Mouse (Mus musculus) myocyte (in vitro differentiated cells): ENCODE measurements at regions not wholly inside any gene's neighbourhood (a gene's known extent, or its start where the extent isn't known, plus 50 kb on each side); places are given as distances from the start of the nearest gene placed in this dataset.

Experiments
- H3K27me3 ChIP-seq: one replicate; pipeline ENCODE4 v1.6.1; 2011; ENCODE audit not compliant: control insufficient read depth, insufficient read depth, insufficient read length
- H3K36me3 ChIP-seq: one replicate; pipeline ENCODE4 v1.6.1; 2011; ENCODE audit not compliant: control insufficient read depth, insufficient read depth
- H3K4me2 ChIP-seq: one replicate; pipeline ENCODE4 v1.6.1; 2011; ENCODE audit warnings: low read depth, control low read depth
- H3K4me3 ChIP-seq: one replicate; pipeline ENCODE4 v1.5.1; 2011; ENCODE audit warnings: mild to moderate bottlenecking, control low read depth, moderate library complexity
- H3K79me2 ChIP-seq: one replicate; pipeline ENCODE4 v1.6.1; 2011; ENCODE audit not compliant: control insufficient read depth, insufficient read depth
- H3ac ChIP-seq: one replicate; pipeline ENCODE4 v1.6.1; 2011; ENCODE audit not compliant: control insufficient read depth, insufficient read length
- CEBPB ChIP-seq: IDR thresholded peaks from 2 replicates; pipeline ENCODE4 v1.6.1; 2011; ENCODE audit warnings: mild to moderate bottlenecking, moderate library complexity; ENCODE audit not compliant: poor library complexity, insufficient read depth, severe bottlenecking
- E2F4 ChIP-seq: IDR thresholded peaks from one replicate; pipeline ENCODE4 v1.6.1; 2011; ENCODE audit warnings: mild to moderate bottlenecking, control low read depth, moderate library complexity; ENCODE audit not compliant: insufficient read depth
- MAX ChIP-seq: IDR thresholded peaks from one replicate; pipeline ENCODE4 v1.6.1; 2011; ENCODE audit warnings: low read depth, mild to moderate bottlenecking, control low read depth
- MYOD1 ChIP-seq, 3 experiments: IDR thresholded peaks; one replicate each; pipeline ENCODE4 v1.6.1; 2011; ENCODE audit warnings: control low read depth in 2 of 3, low read depth in 2 of 3, mild to moderate bottlenecking in 2 of 3, moderate library complexity in 1 of 3; ENCODE audit not compliant: insufficient read length in 2 of 3, control insufficient read depth in 1 of 3
- MYOG ChIP-seq, 3 experiments: IDR thresholded peaks; one replicate each; pipeline ENCODE4 v1.6.1; 2011; ENCODE audit warnings: control low read depth in 2 of 3, low read depth in 2 of 3, mild to moderate bottlenecking in 2 of 3; ENCODE audit not compliant: insufficient read length in 2 of 3, control insufficient read depth in 1 of 3, insufficient read depth in 1 of 3
- POLR2A ChIP-seq: IDR thresholded peaks from one replicate; pipeline ENCODE4 v1.6.1; 2011; ENCODE audit warnings: low read depth, mild to moderate bottlenecking, control low read depth, moderate library complexity; ENCODE audit not compliant: insufficient read length
- POLR2AphosphoS2 ChIP-seq: IDR thresholded peaks from one replicate; pipeline ENCODE4 v1.6.1; 2011; ENCODE audit warnings: low read depth, control low read depth; ENCODE audit not compliant: insufficient read length
- REST ChIP-seq: IDR thresholded peaks from one replicate; pipeline ENCODE4 v1.6.1; 2011; ENCODE audit warnings: mild to moderate bottlenecking, control low read depth, moderate library complexity; ENCODE audit not compliant: insufficient read depth, insufficient read length
- SRF ChIP-seq: IDR thresholded peaks from one replicate; pipeline ENCODE4 v1.6.1; 2011; ENCODE audit warnings: low read depth; ENCODE audit not compliant: control insufficient read depth, insufficient read length
- TCF12 ChIP-seq: IDR thresholded peaks from one replicate; pipeline ENCODE4 v1.6.1; 2011; ENCODE audit warnings: mild to moderate bottlenecking, control low read depth; ENCODE audit not compliant: poor library complexity, insufficient read depth, severe bottlenecking
- TCF3 ChIP-seq: IDR thresholded peaks from one replicate; pipeline ENCODE4 v1.6.1; 2011; ENCODE audit warnings: low read depth, control low read depth; ENCODE audit not compliant: insufficient read length
- USF1 ChIP-seq: IDR thresholded peaks from one replicate; pipeline ENCODE4 v1.6.1; 2011; ENCODE audit warnings: low read depth, mild to moderate bottlenecking, control low read depth, moderate library complexity

DNA sequence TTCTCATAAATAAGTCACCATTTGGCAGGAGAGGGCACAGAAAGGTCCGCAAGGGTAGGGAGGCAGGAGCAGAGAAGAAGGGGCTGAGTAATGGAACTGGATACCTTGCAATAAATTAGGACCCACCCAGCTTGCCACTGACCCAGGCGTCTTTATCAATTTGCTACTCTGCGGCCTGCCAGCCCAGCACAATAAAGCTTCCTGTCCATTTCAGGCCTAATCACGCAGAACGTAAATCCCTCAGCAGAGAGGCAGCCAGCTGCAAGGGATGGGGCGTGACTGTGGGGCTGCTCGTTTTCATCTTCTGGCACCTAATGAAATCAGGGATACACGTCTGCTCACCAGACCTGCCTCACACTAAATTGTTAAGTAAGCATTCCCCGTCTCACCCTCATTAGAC is 324.9 kb upstream of the Chd6 start:
- TF ChIP-seq SRF: no peak
- TF ChIP-seq POLR2A: no peak
- Histone ChIP-seq H3K4me3 (no peak overlapping the region), H3K27me3 (no peaks in the 10 kb centered on the region), H3K4me2 (no peak overlapping the region), H3ac (no peak overlapping the region), H3K36me3 (no peaks in the 10 kb centered on the region), H3K79me2 (no peaks in the 10 kb centered on the region)

GRCm38 (mm10) chr2:161429294-161429693 is 320.4 kb upstream of the Chd6 start:
- no peaks in the 10 kb centered on the region for H3K79me2 ChIP-seq
- TF ChIP-seq TCF12 (no peak), SRF (no peak), POLR2A (no peak), REST (no peak), TCF3 (no peak), MYOG (IDR thresholded peaks at IDR 0.05; ENCODE audit: control insufficient read depth in 1 of 3, insufficient read depth in 1 of 3, insufficient read length in 2 of 3, low read depth in 2 of 3) (no peak), USF1 (no peak), CEBPB (no peak), POLR2AphosphoS2 (no peak), MYOD1 (IDR thresholded peaks at IDR 0.05; ENCODE audit: control insufficient read depth in 1 of 3, insufficient read length in 2 of 3, low read depth in 2 of 3) (no peak), MAX (no peak)
- H3K36me3 ChIP-seq: no peaks in the 10 kb centered on the region
- no peaks in the 10 kb centered on the region for H3K27me3 ChIP-seq
- no peak overlapping the region for H3K4me3 ChIP-seq
- no peak overlapping the region for H3ac ChIP-seq
- no peak overlapping the region for H3K4me2 ChIP-seq

- Histone ChIP-seq H3K27me3 (no peaks in the 10 kb centered on the region), H3ac (no peak overlapping the region), H3K36me3 (no peaks in the 10 kb centered on the region), H3K4me2 (no peak overlapping the region), H3K4me3 (no peak overlapping the region), H3K79me2 (no peaks in the 10 kb centered on the region)
- TF ChIP-seq POLR2A (no peak), REST (peak; percentile 66)
These were observed 316.7 kb upstream of the Chd6 start for GRCm38 (mm10) chr2:161425587-161425986.

- no peaks in the 10 kb centered on the region for H3K27me3 ChIP-seq
- H3K36me3 ChIP-seq: no peaks in the 10 kb centered on the region
- TF ChIP-seq POLR2A: no peak
- no peak for TF ChIP-seq TCF12
- TF ChIP-seq POLR2AphosphoS2: no peak
- no peak for TF ChIP-seq REST
- no peak for TF ChIP-seq MYOD1 (IDR thresholded peaks at IDR 0.05; ENCODE audit: control insufficient read depth in 1 of 3, insufficient read length in 2 of 3, low read depth in 2 of 3)
- no peak for TF ChIP-seq TCF3
- TF ChIP-seq MAX: no peak
- no peak for TF ChIP-seq E2F4
- no peak for TF ChIP-seq SRF
- TF ChIP-seq USF1: no peak
- TF ChIP-seq MYOG (IDR thresholded peaks at IDR 0.05; ENCODE audit: control insufficient read depth in 1 of 3, insufficient read depth in 1 of 3, insufficient read length in 2 of 3, low read depth in 2 of 3): no peak
- TF ChIP-seq CEBPB: no peak
- H3K4me3 ChIP-seq: no peak overlapping the region
- no peak overlapping the region for H3ac ChIP-seq
- H3K79me2 ChIP-seq: no peaks in the 10 kb centered on the region
- no peak overlapping the region for H3K4me2 ChIP-seq
These were observed 309.2 kb upstream of the Chd6 start for GRCm38 (mm10) chr2:161418062-161418461.

DNA sequence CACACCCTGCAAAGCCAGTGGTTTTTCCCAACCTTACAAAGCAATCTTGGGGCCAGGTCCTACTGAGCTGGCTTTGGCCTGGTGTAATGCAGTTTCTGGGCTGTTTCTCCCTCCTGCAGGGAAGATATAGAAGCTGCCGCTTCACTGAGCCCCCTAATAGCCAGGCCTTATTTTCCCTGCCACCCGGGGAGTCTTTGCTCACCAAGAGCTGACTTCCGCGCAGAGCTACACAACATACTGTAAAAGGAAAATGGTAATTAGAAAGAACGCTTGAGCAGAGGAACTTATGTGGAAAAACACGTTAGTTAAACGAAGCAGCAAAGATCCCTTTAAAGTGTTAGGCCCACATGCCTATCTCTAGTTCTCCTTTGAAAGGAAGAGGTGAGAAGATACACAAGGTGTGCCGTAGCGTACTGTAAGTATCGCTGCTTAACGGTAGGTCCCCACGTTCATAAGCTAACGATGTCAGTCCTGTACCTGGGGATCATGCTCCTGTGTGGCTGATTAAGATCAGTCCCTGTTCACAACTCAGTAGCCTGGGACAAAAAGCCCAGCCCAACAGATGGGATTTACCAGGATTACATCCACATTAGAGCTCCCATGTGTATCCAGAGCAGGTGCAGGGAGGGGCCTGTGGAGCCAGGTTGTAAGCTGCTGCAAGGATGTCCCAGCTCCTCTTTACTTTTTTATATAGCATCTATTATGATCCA is 307.5 kb upstream of the Chd6 start:
- Histone ChIP-seq H3K27me3 (no peaks in the 10 kb centered on the region), H3K79me2 (no peaks in the 10 kb centered on the region), H3K36me3 (no peaks in the 10 kb centered on the region), H3ac (no peak overlapping the region), H3K4me2 (no peak overlapping the region), H3K4me3 (no peak overlapping the region)
- TF ChIP-seq TCF3 (no peak), CEBPB (no peak), E2F4 (no peak), USF1 (no peak), POLR2AphosphoS2 (no peak), MYOG (IDR thresholded peaks at IDR 0.05; ENCODE audit: control insufficient read depth in 1 of 3, insufficient read depth in 1 of 3, insufficient read length in 2 of 3, low read depth in 2 of 3) (no peak), MAX (no peak), SRF (no peak), REST (no peak), TCF12 (no peak), POLR2A (no peak), MYOD1 (IDR thresholded peaks at IDR 0.05; ENCODE audit: control insufficient read depth in 1 of 3, insufficient read length in 2 of 3, low read depth in 2 of 3) (no peak)
